In the genomic region with DNA sequence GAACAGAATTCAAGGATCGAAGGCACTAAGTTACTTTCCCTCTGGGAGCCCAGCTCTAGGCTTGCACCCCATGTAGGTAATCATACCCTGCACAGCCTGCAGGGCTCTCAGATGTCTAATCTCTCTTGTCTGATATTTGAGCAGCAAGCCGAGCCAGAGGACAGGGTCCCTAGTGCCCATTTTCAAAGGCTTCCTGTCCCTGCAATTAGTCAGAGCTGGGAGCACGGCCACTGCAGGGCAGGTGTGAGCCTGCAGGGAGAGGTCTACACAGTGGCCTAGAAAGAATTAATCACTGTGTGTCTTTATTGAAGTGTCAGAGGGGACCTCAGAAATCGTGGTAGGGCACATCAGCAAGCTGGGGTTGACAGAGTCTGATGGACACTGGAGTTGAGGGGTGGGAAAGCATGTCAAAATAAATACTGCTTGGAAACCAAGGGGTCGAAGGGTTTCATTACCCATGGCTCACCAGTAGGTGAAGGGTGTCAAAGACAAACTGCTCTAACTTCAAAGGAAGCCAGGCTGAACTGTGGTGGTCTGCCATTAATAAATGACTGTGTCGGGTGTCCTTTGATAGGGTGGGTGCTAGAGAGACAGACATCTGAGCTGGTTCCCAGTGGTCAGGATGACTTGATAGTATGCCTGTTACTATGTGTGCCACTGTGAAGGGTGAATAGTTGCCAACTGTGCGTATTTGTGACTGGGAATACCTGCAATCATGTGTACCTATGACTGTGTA, we compare ENCODE assay signal across 16 mouse cellular contexts. TPM values are rescaled to one million over a fixed set of nuclear protein-coding genes. Genes with fewer than 3 reads are reported as not detected.
DNase-seq lines count a peak whose midpoint lies in the region; ATAC-seq and TF ChIP-seq lines count a peak whose summit lies in the region.
"Had no signal": no experiment of that assay in that cellular context is flagged by ENCODE, and none has a peak within 500 bp of the region (broad histone marks: within the 10 kb centered on the region; RNA-seq: fewer than 3 reads in every experiment).

No protein-coding gene starts in this region.

- H3K27me3 ChIP-seq in embryonic facial prominence, embryonic 10.5 days (replicated peaks; ENCODE audit: low read depth, poor library complexity, severe bottlenecking): no peaks in the 10 kb centered on the region
- no peaks in the 10 kb centered on the region for H3K27me3 ChIP-seq in neural tube, embryonic 13.5 days
- H3K27me3 ChIP-seq: CH12.LX; embryonic facial prominence, embryonic 12.5 days had no signal

- no peaks in the 10 kb centered on the region for H3K36me3 ChIP-seq in embryonic facial prominence, embryonic 10.5 days (replicated peaks)
- H3K36me3 ChIP-seq in neural tube, embryonic 13.5 days: no peaks in the 10 kb centered on the region
- H3K36me3 ChIP-seq: embryonic facial prominence, embryonic 12.5 days; liver, embryonic 12.5 days had no signal

- H3K4me3 ChIP-seq in layer of hippocampus, adult 2 months: no peak overlapping the region
- no peak overlapping the region for H3K4me3 ChIP-seq in embryonic facial prominence, embryonic 10.5 days
- no peak overlapping the region for H3K4me3 ChIP-seq in neural tube, embryonic 13.5 days
- H3K4me3 ChIP-seq: embryonic facial prominence, embryonic 12.5 days; liver, embryonic 12.5 days had no signal

- 45% methylated on average over 7 of the region's 7 CpGs for WGBS in embryonic facial prominence, embryonic 10.5 days
- 44% methylated on average over 7 of the region's 7 CpGs for WGBS in neural tube, embryonic 13.5 days

- 0 out of 2 replicates have a peak, but pooled peaks have one; percentile 40 for ATAC-seq in neural tube, embryonic 13.5 days (ENCODE audit: low read depth)
- ATAC-seq: liver, embryonic 12.5 days had no signal

- H3K9ac ChIP-seq in neural tube, embryonic 13.5 days: no peak overlapping the region
- H3K9ac ChIP-seq: embryonic facial prominence, embryonic 12.5 days; liver, embryonic 12.5 days; lung, embryonic 14.5 days had no signal

- TF ChIP-seq CTCF in layer of hippocampus, adult 2 months (conservative IDR thresholded peaks at IDR 0.05): 0 out of 2 replicates have a peak, but pooled peaks have one; percentile 3

- DNase-seq in heart, adult 11 months: peak; percentile 78
- no peak for DNase-seq in heart, adult 18-20 months
- no peak for DNase-seq in layer of hippocampus, adult 2 months (ENCODE audit: low spot score in 2 of 2)
- no peak for DNase-seq in layer of hippocampus, adult 18-20 months (ENCODE audit: low spot score in 2 of 2)
- peak; percentile 39 for DNase-seq in embryonic facial prominence, embryonic 10.5 days (ENCODE audit: low spot score)
- no peak for DNase-seq in cerebellum, adult 11 months
- DNase-seq: cerebellum, postnatal 10 days; heart, postnatal 4 days; layer of hippocampus, postnatal 36 days; lung, embryonic 14.5 days; right cerebral cortex, postnatal 4 days; thymus, postnatal 14 days had no signal

- H3K4me2 ChIP-seq in neural tube, embryonic 13.5 days: no peak overlapping the region
- H3K4me2 ChIP-seq: embryonic facial prominence, embryonic 12.5 days; liver, embryonic 12.5 days; lung, embryonic 14.5 days had no signal

- peaks cover 31% of the 10 kb centered on the region for H3K4me1 ChIP-seq in embryonic facial prominence, embryonic 10.5 days
- 0 out of 2 replicates have a peak, but pooled peaks cover 4% of the 10 kb centered on the region for H3K4me1 ChIP-seq in neural tube, embryonic 13.5 days (replicated peaks)
- H3K4me1 ChIP-seq: liver, embryonic 12.5 days had no signal

- no peaks in the 10 kb centered on the region for H3K9me3 ChIP-seq in embryonic facial prominence, embryonic 10.5 days
- no peaks in the 10 kb centered on the region for H3K9me3 ChIP-seq in neural tube, embryonic 13.5 days
- H3K9me3 ChIP-seq: embryonic facial prominence, embryonic 12.5 days; liver, embryonic 12.5 days had no signal

- no peak overlapping the region for H3K27ac ChIP-seq in layer of hippocampus, adult 2 months
- peak overlapping the region; percentile 0; the same call in 1 of the 2 replicates for H3K27ac ChIP-seq in embryonic facial prominence, embryonic 10.5 days (replicated peaks)
- no peak overlapping the region for H3K27ac ChIP-seq in neural tube, embryonic 13.5 days (replicated peaks)
- H3K27ac ChIP-seq: embryonic facial prominence, embryonic 12.5 days; liver, embryonic 12.5 days had no signal

RNA-seq across cellular contexts. Expression of gene Zfp831, which starts 18.3 kb away (rescaled TPM):
- under 1 TPM; 0.07 to 0.59 TPM for total RNA-seq in heart, adult 18-20 months (2021)
- total RNA-seq in layer of hippocampus, adult 2 months (2021): 10 to 100 TPM; 23.0 to 23.1 TPM
- 10 to 100 TPM; 24.0 to 26.3 TPM for total RNA-seq in layer of hippocampus, adult 18-20 months (2021)
- polyA plus RNA-seq in embryonic facial prominence, embryonic 10.5 days (2016; fragmentation: Nextera tagmentation; extraction: Ambion mirVana): not detected in 2 replicates
- not detected in 2 replicates for polyA plus RNA-seq in neural tube, embryonic 13.5 days (2015; fragmentation: Nextera tagmentation; extraction: Ambion mirVana)
- polyA plus RNA-seq: embryonic facial prominence, embryonic 12.5 days; lung, embryonic 14.5 days had no signal

Comparison
In these comparisons a context has a peak if more than half of its experiments do, and no peak if none do; other contexts are left out.
1. DNase-seq: peak in heart, adult 11 months (single experiment) and embryonic facial prominence, embryonic 10.5 days (single experiment); none in heart, adult 18-20 months (0 of 2), layer of hippocampus, adult 2 months (0 of 2), layer of hippocampus, adult 18-20 months (0 of 2) and cerebellum, adult 11 months (single experiment).
2. RNA of gene Zfp831, which starts 18.3 kb away (total RNA-seq): 24.0 to 26.3 TPM in layer of hippocampus, adult 18-20 months and 23.0 to 23.1 TPM in layer of hippocampus, adult 2 months; 0.07 to 0.59 TPM in heart, adult 18-20 months; every median in the first group is over 10 times any median in the second.